Mouse (Mus musculus) liver, adult 2 months (tissue): ENCODE measurements at regions not wholly inside any gene's neighbourhood (a gene's known extent, or its start where the extent isn't known, plus 50 kb on each side); places are given as distances from the start of the nearest gene placed in this dataset.

Source experiments
- DNase-seq: peaks from one replicate; pipeline ENCODE4 v3.0.0-alpha.2; 2011; ENCODE audit warnings: low read depth, low spot score; ENCODE audit errors: extremely low read depth
- H3K27ac ChIP-seq: fragments of 200-500 bp; replicated peaks from 2 replicates; pipeline ENCODE4 v1.5.1; 2012; ENCODE audit warnings: low read depth, mild to moderate bottlenecking, control low read depth, inconsistent platforms, low read length; ENCODE audit not compliant: insufficient read depth
- H3K27me3 ChIP-seq: fragments of 200-500 bp; 2 replicates; pipeline ENCODE4 v1.6.1; 2012; ENCODE audit warnings: mild to moderate bottlenecking, moderate library complexity, low read length, inconsistent platforms; ENCODE audit not compliant: control insufficient read depth, insufficient read depth
- H3K36me3 ChIP-seq: fragments of 200-500 bp; 2 replicates; pipeline ENCODE4 v1.6.1; 2012; ENCODE audit warnings: low read length, inconsistent platforms; ENCODE audit not compliant: control insufficient read depth, insufficient read depth
- H3K4me1 ChIP-seq: fragments of 200-500 bp; 2 replicates; pipeline ENCODE4 v1.6.1; 2011; ENCODE audit warnings: low read length; ENCODE audit not compliant: control insufficient read depth, insufficient read depth
- H3K4me3 ChIP-seq: fragments of 200-500 bp; 2 replicates; pipeline ENCODE4 v1.5.1; 2011; ENCODE audit warnings: low read depth, mild to moderate bottlenecking, control low read depth, low read length, moderate library complexity; ENCODE audit not compliant: insufficient read depth
- H3K79me2 ChIP-seq: fragments of 200-500 bp; 2 replicates; pipeline ENCODE4 v1.6.1; 2012; ENCODE audit warnings: inconsistent platforms, mild to moderate bottlenecking, low read length, moderate library complexity; ENCODE audit not compliant: control insufficient read depth, insufficient read depth
- H3K9ac ChIP-seq: fragments of 200-500 bp; 2 replicates; pipeline ENCODE4 v1.6.1; 2012; ENCODE audit warnings: low read depth, mild to moderate bottlenecking, control low read depth, inconsistent platforms, low read length
- CTCF ChIP-seq: fragments of 200-500 bp; IDR thresholded peaks from 2 replicates; pipeline ENCODE4 v1.5.1; 2011; ENCODE audit warnings: low read depth, low read length, control low read depth
- POLR2A ChIP-seq: fragments of 200-500 bp; IDR thresholded peaks from 2 replicates; pipeline ENCODE4 v1.6.1; 2011; ENCODE audit warnings: low read length, control low read depth; ENCODE audit not compliant: insufficient read depth; ENCODE audit errors: extremely low read depth
- WGBS: fragments of 180-500 bp; shearing (Covaris S2); methylation state at CpG from one replicate; pipeline ENCODE4 v1.1.7; 2018; 5-methylcytosine and 5-hydroxymethylcytosine counted together

DNA sequence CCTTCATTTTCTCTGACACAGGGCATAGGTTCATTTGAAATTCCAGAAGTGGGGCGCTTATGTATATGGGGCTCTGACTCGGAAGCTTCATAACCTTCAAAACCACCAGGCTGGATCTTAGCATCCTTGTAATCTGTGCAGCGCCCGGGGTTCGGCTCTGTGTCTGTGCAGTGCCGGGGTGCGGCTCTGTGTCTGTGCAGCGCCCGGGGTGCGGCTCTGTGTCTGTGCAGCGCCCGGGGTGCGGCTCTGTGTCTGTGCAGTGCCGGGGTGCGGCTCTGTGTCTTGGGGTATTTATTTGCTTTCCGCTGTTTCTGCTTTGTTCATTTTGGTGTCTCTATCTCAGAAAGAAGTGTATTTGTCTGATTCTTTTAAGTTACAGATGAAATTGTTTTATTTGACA is 77.7 kb downstream of the Aldh8a1 start:
- TF ChIP-seq CTCF (no peak), POLR2A (no peak)
- WGBS = 99% methylated on average over 16 of the region's 16 CpGs

GRCm38 (mm10) chr10:21455863-21456262 is 78.8 kb downstream of the Aldh8a1 start:
- Histone ChIP-seq H3K9ac (no peak overlapping the region), H3K27ac (no peak overlapping the region), H3K79me2 (no peaks in the 10 kb centered on the region), H3K4me3 (no peak overlapping the region), H3K36me3 (no peaks in the 10 kb centered on the region), H3K27me3 (no peaks in the 10 kb centered on the region), H3K4me1 (peaks cover 6% of the 10 kb centered on the region; the same call in 1 of the 2 replicates)
- TF ChIP-seq CTCF = no peak
- 89% methylated on average over 5 of the region's 5 CpGs for WGBS
- no peak for DNase-seq

More for the DNA sequence above, 77.7 kb downstream of the Aldh8a1 start:
- H3K4me1 ChIP-seq = peaks cover 4% of the 10 kb centered on the region; the same call in 1 of the 2 replicates
- no peak overlapping the region for H3K9ac ChIP-seq
- no peak overlapping the region for H3K27ac ChIP-seq
- H3K27me3 ChIP-seq = no peaks in the 10 kb centered on the region
- H3K36me3 ChIP-seq = no peaks in the 10 kb centered on the region
- no peak overlapping the region for H3K4me3 ChIP-seq
- no peaks in the 10 kb centered on the region for H3K79me2 ChIP-seq
- DNase-seq = no peak

DNA sequence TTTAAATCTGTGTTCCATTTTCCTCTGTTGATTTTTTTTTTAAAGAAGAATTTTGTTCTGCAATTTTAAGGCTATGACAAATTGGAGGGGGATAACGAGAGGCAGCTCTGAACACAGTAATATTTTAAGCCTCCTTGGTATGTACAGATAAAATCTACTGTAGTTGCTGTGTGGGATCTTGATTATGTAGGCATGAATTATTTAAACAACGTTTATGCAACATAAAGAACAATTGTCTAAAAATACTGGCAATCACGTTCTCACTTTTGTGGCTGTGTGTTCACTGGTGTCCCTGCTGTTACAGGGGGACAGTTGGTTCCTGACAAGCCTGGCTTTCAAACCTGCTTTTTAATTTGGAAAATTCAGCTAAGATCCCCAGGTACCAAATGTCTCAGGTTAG is 79.3 kb downstream of the Aldh8a1 start:
- H3K4me3 ChIP-seq = no peak overlapping the region
- H3K27ac ChIP-seq = no peak overlapping the region
- H3K79me2 ChIP-seq = no peaks in the 10 kb centered on the region
- H3K27me3 ChIP-seq = no peaks in the 10 kb centered on the region
- DNase-seq = no peak
- H3K36me3 ChIP-seq = no peaks in the 10 kb centered on the region
- WGBS = 89% methylated on average over 3 of the region's 3 CpGs
- no peak overlapping the region for H3K9ac ChIP-seq
- TF ChIP-seq POLR2A (no peak), CTCF (no peak)
- peaks cover 8% of the 10 kb centered on the region; the same call in 1 of the 2 replicates for H3K4me1 ChIP-seq

- no peak for TF ChIP-seq CTCF
- no peak for TF ChIP-seq POLR2A
- 85% methylated on average over 6 of the region's 6 CpGs for WGBS
- peaks cover 8% of the 10 kb centered on the region; the same call in 1 of the 2 replicates for H3K4me1 ChIP-seq
- H3K4me3 ChIP-seq = no peak overlapping the region
- no peak for DNase-seq
- no peaks in the 10 kb centered on the region for H3K36me3 ChIP-seq
- no peaks in the 10 kb centered on the region for H3K27me3 ChIP-seq
- H3K79me2 ChIP-seq = no peaks in the 10 kb centered on the region
- no peak overlapping the region for H3K9ac ChIP-seq
- no peak overlapping the region for H3K27ac ChIP-seq
Observed at GRCm38 (mm10) chr10:21456991-21457390, 79.9 kb downstream of the Aldh8a1 start.

GRCm38 (mm10) chr10:21458608-21459007 is 81.5 kb downstream of the Aldh8a1 start:
- DNase-seq = no peak
- peaks cover 8% of the 10 kb centered on the region; the same call in 1 of the 2 replicates for H3K4me1 ChIP-seq
- H3K27me3 ChIP-seq = no peaks in the 10 kb centered on the region
- no peak overlapping the region for H3K27ac ChIP-seq
- no peak overlapping the region for H3K4me3 ChIP-seq
- TF ChIP-seq POLR2A (no peak), CTCF (peak; percentile 43)
- no peaks in the 10 kb centered on the region for H3K36me3 ChIP-seq
- H3K9ac ChIP-seq = no peak overlapping the region
- no peaks in the 10 kb centered on the region for H3K79me2 ChIP-seq

GRCm38 (mm10) chr10:21460062-21460461 is 83.0 kb downstream of the Aldh8a1 start:
- no peak for TF ChIP-seq CTCF
- TF ChIP-seq POLR2A = no peak
- Histone ChIP-seq H3K4me1 (peaks cover 11% of the 10 kb centered on the region; the same call in 1 of the 2 replicates), H3K4me3 (no peak overlapping the region), H3K27me3 (no peaks in the 10 kb centered on the region), H3K27ac (no peak overlapping the region; the same call in 1 of the 2 replicates), H3K9ac (no peak overlapping the region), H3K79me2 (no peaks in the 10 kb centered on the region), H3K36me3 (no peaks in the 10 kb centered on the region)
- peak; percentile 97 for DNase-seq
- WGBS = 22% methylated on average over 2 of the region's 2 CpGs
